Mouse (Mus musculus): Measurements from ENCODE around the gene Csrp1.

The Csrp1 gene

DNA sequence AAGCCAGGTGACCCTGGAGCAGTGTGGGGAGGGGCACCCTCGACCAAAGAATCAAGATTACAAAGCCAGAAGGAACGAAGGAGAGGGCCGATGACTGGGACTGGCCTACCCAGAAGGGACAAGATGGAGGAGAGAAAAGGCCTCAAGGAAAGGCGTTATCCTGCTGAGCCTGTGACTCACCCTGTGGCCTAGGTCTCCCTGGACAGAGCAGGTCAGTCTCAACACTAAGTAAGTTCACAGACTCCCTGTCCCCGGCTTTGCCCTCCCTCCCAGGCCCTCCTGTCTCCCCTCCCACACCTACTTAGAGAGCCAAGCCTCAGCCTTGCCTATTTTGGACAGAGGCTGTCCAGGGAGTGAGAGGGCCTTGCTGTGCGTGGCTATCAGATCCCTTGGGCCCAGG is at the start of gene Csrp1:
Gene Csrp1, plus strand, starts transcription at position 79 of the 400 bp plus-strand sequence.
- in situ Hi-C loops (cut with MseI, MboI), result loop anchor here (5.0 to 10.0 kb wide), 3 partner anchors 32 to 67 kb away; no protein-coding TSS in a partner anchor

- in situ Hi-C loops (cut with MseI, MboI), result loop anchor here in 1 of 2 experiments (5.0 kb wide), 1 partner anchor 123 kb away; no protein-coding TSS in a partner anchor
These were observed 49.3 kb upstream of the Csrp1 start for GRCm38 (mm10) chr1:135670397-135671130.

DNA sequence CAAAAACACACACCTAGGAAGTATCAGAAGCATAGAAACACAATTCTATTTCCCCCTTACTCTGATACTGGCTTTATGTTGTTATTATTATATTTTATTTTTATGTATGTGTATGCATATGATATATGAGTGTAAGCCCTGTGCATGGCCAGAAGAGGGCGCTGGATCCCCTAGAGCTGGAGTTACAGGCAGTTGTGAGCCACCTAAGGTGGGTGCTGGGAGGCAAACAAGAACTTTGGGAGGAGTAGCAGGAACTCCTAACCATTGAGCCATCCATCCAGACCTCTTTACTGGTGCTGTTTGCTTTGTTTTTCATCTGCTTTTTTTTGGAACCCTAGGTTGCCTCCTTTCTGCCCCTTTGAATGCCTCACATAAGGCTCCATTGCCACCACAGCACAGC is 48.5 kb upstream of the Csrp1 start:
- in situ Hi-C loops (cut with MseI, MboI), result loop anchor here in 1 of 2 experiments (5.0 kb wide), 1 partner anchor 124 kb away; no protein-coding TSS in a partner anchor

DNA sequence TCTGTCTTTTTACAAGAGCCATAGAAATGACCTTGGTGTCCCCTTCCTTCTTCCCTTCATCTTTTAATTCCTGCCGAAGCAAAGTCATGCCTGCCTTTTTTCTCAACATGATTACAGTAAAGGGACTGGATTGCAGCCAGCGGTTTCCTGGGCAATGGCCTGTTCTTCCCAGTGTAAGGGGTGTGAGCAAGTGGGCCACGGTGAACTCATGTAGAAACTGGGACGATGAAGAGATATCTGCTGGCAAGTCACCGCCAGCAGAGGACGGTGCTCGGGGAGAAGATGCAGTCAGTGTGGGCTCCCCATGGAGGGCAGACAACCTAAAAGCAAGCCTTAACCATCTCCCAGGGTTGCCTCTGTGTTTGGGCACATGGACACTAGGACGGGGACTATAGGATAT is 47.9 kb upstream of the Csrp1 start:
- in situ Hi-C loops (cut with MseI, MboI), result loop anchor here in 1 of 2 experiments (5.0 kb wide), 1 partner anchor 125 kb away; no protein-coding TSS in a partner anchor

- in situ Hi-C loops (cut with MseI, MboI), result loop anchor here in 1 of 2 experiments (5.0 kb wide), 1 partner anchor 125 kb away; no protein-coding TSS in a partner anchor
These were observed 47.5 kb upstream of the Csrp1 start for GRCm38 (mm10) chr1:135672374-135672773.

DNA sequence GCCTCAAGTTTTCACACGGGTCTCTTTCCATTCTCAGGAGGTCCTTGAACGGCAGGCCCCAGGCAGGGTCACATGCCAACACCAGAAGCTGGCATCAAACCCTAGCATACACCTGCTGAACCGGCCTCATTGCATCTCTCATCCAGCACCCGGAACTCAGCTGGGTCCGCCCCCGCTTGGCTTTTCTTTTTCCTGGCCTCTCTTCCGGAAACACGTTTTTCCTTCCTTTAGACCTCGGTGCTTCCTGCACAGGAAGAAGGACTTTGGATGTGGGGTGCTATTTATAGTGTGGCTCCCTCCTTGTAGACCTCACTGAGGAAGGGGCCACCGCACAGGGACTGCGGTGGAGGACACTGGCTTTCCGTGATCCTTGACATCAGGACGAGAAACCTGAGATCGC is 46.4 kb upstream of the Csrp1 start:
- in situ Hi-C loops (cut with MseI, MboI), result loop anchor here in 1 of 2 experiments (5.0 kb wide), 1 partner anchor 126 kb away; no protein-coding TSS in a partner anchor

- in situ Hi-C loops (cut with MseI, MboI), result no loop called here
These were observed 44.3 kb upstream of the Csrp1 start for GRCm38 (mm10) chr1:135675449-135676129.

GRCm38 (mm10) chr1:135676247-135676646 is 43.6 kb upstream of the Csrp1 start:
- in situ Hi-C loops (cut with MseI, MboI), result no loop called here

DNA sequence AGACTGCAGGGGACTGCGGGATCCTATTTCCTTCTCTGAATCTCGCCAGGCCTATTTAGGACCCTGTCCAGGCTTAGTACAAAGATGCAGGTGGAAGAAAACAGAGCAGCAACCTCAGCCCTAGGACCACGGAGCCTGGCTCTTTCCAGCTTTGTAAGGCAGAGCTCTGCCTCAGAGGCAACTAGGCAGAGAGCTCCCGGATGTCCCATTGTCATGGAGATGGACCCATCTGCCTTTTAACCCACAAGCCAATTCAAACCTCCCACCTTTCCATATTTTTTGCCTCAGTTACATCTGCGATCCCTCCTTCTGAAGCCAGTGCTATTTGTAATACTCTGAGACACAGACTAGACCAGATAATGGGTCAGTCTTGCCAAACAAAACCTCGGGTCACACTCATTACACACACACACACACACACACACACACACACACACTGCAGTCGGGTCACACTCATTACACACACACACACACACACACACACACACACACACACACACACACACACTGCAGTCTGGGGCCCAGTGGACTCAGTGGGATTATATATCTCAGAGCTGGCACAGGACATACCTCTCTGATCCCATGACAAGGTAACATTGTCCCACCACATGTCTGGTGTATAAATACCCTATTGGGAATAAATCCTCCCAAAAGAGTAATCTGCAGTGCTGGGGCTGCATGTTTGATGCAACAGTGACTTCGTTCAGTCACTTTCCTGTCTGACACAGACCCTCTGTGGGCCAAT is 42.8 kb upstream of the Csrp1 start:
- in situ Hi-C loops (cut with MseI, MboI), result no loop called here

- in situ Hi-C loops (cut with MseI, MboI), result no loop called here
These were observed 41.7 kb upstream of the Csrp1 start for GRCm38 (mm10) chr1:135678145-135678544.

- in situ Hi-C loops (cut with MseI, MboI), result no loop called here
These were observed 39.1 kb upstream of the Csrp1 start for GRCm38 (mm10) chr1:135680716-135681115.

- in situ Hi-C loops (cut with MseI, MboI), result no loop called here
These were observed 38.7 kb upstream of the Csrp1 start for GRCm38 (mm10) chr1:135681122-135681521.

DNA sequence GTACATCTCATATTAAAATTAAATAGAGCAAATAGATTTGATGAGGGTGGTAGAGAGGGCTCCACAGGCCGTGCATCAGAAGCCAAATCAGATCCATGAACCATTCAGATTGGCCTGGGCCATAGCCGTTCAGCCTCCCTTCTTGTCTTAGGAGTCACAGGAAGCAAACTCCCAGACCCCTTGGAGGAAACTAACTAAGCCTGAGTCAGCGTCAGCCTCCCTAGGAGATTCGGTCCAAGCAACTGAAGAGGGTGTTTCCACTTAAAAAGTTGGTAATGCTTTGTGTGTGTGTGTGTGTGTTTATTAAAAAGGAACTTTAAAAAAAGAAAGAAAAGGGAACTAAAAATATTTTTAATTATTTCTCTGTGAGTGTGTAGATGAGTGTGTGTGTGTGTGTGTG is 35.0 kb upstream of the Csrp1 start:
- in situ Hi-C loops (cut with MseI, MboI), result no loop called here

DNA sequence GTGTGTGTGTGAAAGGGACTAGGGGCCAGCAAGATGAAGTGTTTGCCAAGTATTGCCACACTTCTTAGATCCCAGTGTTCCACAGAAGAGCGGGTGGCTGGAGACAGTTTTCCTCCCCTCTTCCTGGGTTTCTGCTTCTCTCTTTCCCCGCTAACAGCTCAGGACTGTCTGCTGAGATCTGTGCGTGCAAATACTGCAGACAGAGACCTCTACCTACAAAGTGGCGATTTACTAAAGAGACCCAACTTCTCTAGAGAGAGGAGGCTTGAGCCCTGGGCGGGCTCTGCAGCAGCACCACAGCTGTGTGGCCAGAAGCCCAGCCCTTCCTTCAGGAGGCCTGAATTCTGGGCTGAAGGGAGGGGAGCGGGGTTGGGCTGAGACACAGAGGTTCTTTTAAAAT is 34.5 kb upstream of the Csrp1 start:
- in situ Hi-C loops (cut with MseI, MboI), result no loop called here

DNA sequence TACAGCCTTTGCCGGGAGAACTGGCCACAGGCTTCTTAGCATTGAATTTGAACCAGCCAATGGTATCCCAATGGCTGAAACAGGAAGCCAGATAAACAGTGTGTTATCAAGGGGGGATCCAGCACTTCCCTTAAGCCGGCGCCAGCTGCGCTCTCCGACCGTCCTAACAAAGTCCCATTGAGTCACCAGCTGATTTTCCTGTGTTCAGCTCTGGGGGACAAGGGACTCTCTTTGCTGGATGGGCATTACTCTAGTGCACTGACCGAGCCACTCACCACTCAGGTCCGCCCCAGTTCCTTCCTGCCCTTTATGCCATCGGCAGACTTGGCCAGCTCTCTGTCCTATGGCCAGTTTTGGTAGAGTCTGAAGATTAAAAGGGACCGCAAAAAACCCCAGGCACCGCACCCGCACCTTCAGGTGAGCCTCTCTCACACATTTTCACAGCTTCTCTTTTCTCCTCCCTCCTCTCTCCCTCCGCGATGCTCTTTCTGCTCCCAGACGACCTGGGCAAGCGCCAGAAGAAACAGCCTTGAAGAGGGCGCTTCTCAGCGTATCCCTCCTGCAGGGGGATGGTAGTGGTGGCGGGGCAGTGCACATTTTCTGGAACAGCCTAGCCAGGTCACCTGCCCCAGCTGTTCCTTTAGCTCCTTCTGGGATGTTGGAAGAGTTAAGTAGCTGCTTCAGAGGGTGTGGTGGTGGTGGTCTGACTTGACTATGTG is 32.9 kb upstream of the Csrp1 start:
- in situ Hi-C loops (cut with MseI, MboI), result no loop called here

DNA sequence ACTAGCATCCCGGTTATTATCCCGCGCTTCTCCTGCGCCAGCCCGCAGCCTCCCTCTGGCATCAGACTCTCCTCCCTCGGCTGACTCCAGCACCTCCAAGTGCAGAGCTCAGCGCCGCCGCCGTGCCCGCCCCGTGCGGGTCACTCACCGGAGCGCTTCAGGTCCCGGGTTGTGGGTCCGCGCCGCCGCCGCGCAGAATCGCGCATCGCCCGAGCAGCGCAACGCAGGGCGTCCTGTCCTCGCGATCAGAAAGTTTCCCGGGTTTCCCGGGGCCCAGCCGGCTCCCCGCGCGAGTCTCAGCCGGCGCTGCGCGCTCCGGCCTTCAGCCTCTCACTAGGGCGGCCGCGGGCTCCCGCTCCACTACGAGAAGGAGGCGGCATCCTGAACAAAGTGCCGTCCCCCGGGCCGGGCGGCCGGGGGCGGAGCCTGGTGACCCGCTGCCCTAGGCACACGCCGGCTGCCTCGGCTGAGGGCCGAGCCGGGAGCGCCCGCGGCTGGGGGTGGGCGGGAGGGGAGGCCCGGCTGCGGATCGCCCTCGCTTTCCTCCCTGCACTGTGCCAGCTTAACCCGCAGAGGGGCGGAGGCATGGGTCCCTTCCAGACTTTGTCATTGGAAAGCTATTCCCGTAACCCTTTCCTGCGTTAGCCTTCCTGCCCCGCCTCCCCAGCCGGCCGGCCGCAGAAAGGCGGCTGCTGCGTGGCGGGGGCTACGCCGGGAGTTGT is 31.9 kb upstream of the Csrp1 start:
- in situ Hi-C loops (cut with MseI, MboI), result no loop called here

DNA sequence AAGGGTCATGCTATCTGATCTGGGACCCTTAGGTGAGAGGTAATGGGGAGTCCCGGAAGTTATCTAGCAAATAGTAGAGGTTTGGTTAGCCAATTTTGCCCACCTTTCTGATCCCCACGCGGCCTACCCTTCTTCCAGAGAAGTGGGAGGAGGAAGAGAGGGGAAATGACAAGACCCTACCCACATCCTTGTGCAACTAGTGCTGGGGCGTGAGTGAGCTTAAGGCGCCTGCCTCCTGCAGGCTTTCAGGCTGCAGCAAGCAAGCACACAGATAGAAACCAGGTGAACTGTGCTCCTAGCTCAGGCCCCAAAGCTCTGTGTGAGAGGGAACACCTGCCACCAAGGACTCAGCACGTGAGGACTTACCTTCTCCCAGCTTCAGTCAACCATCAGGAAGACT is 31.2 kb upstream of the Csrp1 start:
- in situ Hi-C loops (cut with MseI, MboI), result no loop called here

- in situ Hi-C loops (cut with MseI, MboI), result no loop called here
These were observed 29.0 kb upstream of the Csrp1 start for GRCm38 (mm10) chr1:135690784-135691416.

- in situ Hi-C loops (cut with MseI, MboI), result no loop called here
These were observed 28.4 kb upstream of the Csrp1 start for GRCm38 (mm10) chr1:135691417-135691815.

GRCm38 (mm10) chr1:135694181-135694580 is 25.7 kb upstream of the Csrp1 start:
- in situ Hi-C loops (cut with MseI, MboI), result no loop called here
